ENCODE assay signal across 16 mouse cellular contexts in genomic region chr6:47256227-47256887, GRCm38 (mm10).
"Had no signal": no experiment of that assay in that cellular context is flagged by ENCODE, and none has a peak within 500 bp of the region (broad histone marks: within the 10 kb centered on the region; RNA-seq: fewer than 3 reads in every experiment).

No protein-coding gene starts in this region.

- H3K4me3 ChIP-seq: liver, embryonic 13.5 days; lung, embryonic 15.5 days; megakaryocyte, embryonic 14.5 days; midbrain, embryonic 12.5 days had no signal

- H3K9me3 ChIP-seq: liver, embryonic 13.5 days; lung, embryonic 15.5 days; megakaryocyte, embryonic 14.5 days; midbrain, embryonic 12.5 days had no signal

- H3K4me1 ChIP-seq: lung, embryonic 15.5 days; megakaryocyte, embryonic 14.5 days had no signal

- H3K27ac ChIP-seq: kidney, postnatal 0 days; liver, embryonic 13.5 days; lung, embryonic 15.5 days; macrophage; midbrain, embryonic 12.5 days had no signal

- H3K27me3 ChIP-seq: liver, embryonic 13.5 days; lung, embryonic 15.5 days; midbrain, embryonic 12.5 days had no signal

- H3K4me2 ChIP-seq: liver, embryonic 13.5 days; lung, embryonic 15.5 days; midbrain, embryonic 12.5 days had no signal

- DNase-seq: kidney, adult 9 months; kidney, postnatal 36 days; layer of hippocampus, adult 9-11 months; layer of hippocampus, postnatal 36 days; liver; liver, embryonic 13.5 days; lung, postnatal 14 days; right cerebral cortex, adult 18-20 months; thymus, adult 2 months; thymus, postnatal 36 days had no signal

- H3K36me3 ChIP-seq: liver, embryonic 13.5 days; lung, embryonic 15.5 days had no signal

- H3K9ac ChIP-seq: liver, embryonic 13.5 days; liver, postnatal 0 days; lung, embryonic 15.5 days; midbrain, embryonic 12.5 days had no signal
